Mouse (Mus musculus) intestine, embryonic 15.5 days (tissue): Measurements from ENCODE around the gene Baiap3. TPM values are rescaled to one million over a fixed set of nuclear protein-coding genes. Genes with fewer than 3 reads are reported as not detected.

Experiments used
- ATAC-seq: fragments of 200-750 bp; cut with Nextera tagmentation; 2 replicates; pipeline ENCODE4 v1.8.0; 2017; ENCODE audit warnings: moderate TSS enrichment, moderate library complexity
- H3K27ac ChIP-seq: fragments of 300-500 bp; sonication (generic); 2 replicates; pipeline ENCODE4 v1.5.1; 2015; ENCODE audit warnings: mild to moderate bottlenecking, inconsistent platforms
- H3K27me3 ChIP-seq: fragments of 300-500 bp; sonication (generic); replicated peaks from 2 replicates; pipeline ENCODE4 v1.6.1; 2015; ENCODE audit warnings: inconsistent platforms
- H3K36me3 ChIP-seq: fragments of 300-500 bp; sonication (generic); 2 replicates; pipeline ENCODE4 v1.6.1; 2015; ENCODE audit warnings: inconsistent platforms
- H3K4me1 ChIP-seq: fragments of 300-500 bp; sonication (generic); replicated peaks from 2 replicates; pipeline ENCODE4 v1.6.1; 2015; ENCODE audit warnings: inconsistent platforms
- H3K4me2 ChIP-seq: fragments of 300-500 bp; sonication (generic); replicated peaks from 2 replicates; pipeline ENCODE4 v1.6.1; 2015; ENCODE audit warnings: mild to moderate bottlenecking, inconsistent platforms
- H3K4me3 ChIP-seq: fragments of 300-500 bp; sonication (generic); replicated peaks from 2 replicates; pipeline ENCODE4 v1.5.1; 2015; ENCODE audit warnings: inconsistent platforms
- H3K9ac ChIP-seq: fragments of 300-500 bp; sonication (generic); 2 replicates; pipeline ENCODE4 v1.6.1; 2015; ENCODE audit warnings: inconsistent platforms
- H3K9me3 ChIP-seq: fragments of 300-500 bp; sonication (generic); 2 replicates; pipeline ENCODE4 v1.6.1; 2016; ENCODE audit warnings: inconsistent platforms
- WGBS: fragments of 180-500 bp; shearing (Covaris S2); methylation state at CpG from one replicate; pipeline ENCODE4 v1.1.7; 2015; 5-methylcytosine and 5-hydroxymethylcytosine counted together
- polyA plus RNA-seq: library from polyadenylated mRNA; unstranded; fragments of >200 nt; fragmentation: Nextera tagmentation; extraction: Ambion mirVana; gene quantifications from 2 replicates; pipeline ENCODE4 v1.2.1, GENCODE M21; 2015

The Baiap3 gene
- polyA plus RNA-seq, 1 experiment from 2014 or later, result 4.0 TPM

GRCm38 (mm10) chr17:25221821-25222503 is 34.2 kb downstream of the Baiap3 start:
- no peaks in the 10 kb centered on the region for H3K9me3 ChIP-seq
- peak; percentile 92 for ATAC-seq
- H3K27ac ChIP-seq, result no peak overlapping the region
- peak overlapping the region; percentile 44 for H3K9ac ChIP-seq
- peaks cover 6% of the 10 kb centered on the region for H3K4me1 ChIP-seq
- H3K4me2 ChIP-seq, result peak overlapping the region; percentile 77
- 2% methylated on average over 23 of the region's 30 CpGs for WGBS
- no peaks in the 10 kb centered on the region for H3K27me3 ChIP-seq
- H3K4me3 ChIP-seq, result peak overlapping the region; percentile 43
- 0 out of 2 replicates have a peak, but pooled peaks cover 2% of the 10 kb centered on the region for H3K36me3 ChIP-seq

DNA sequence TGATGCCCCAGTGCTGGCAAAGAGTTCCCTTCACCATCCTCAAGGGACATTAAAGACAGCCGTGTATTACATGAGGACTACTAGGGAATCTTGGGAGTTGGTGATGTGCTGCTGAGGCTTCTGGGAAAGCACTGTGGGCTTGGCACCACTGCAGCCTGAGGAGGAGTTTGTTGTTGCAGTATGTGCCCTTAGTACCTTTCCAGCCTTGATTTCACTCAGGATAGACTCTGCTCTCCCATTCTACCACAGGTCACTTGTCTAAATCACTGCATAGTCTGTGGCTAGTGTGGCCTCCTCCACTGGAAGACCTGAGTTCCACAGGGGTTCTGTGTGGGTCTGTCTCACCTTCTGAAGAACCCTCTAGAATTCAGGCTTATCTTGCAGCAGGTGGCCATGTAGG is 35.4 kb downstream of the Baiap3 start:
- Histone ChIP-seq H3K27me3 (no peaks in the 10 kb centered on the region), H3K4me3 (no peak overlapping the region), H3K9me3 (no peaks in the 10 kb centered on the region), H3K9ac (no peak overlapping the region), H3K36me3 (0 out of 2 replicates have a peak, but pooled peaks cover 2% of the 10 kb centered on the region), H3K4me1 (peaks cover 6% of the 10 kb centered on the region), H3K27ac (no peak overlapping the region), H3K4me2 (no peak overlapping the region)
- ATAC-seq, result no peak
- 88% methylated on average over 1 of the region's 1 CpGs for WGBS

DNA sequence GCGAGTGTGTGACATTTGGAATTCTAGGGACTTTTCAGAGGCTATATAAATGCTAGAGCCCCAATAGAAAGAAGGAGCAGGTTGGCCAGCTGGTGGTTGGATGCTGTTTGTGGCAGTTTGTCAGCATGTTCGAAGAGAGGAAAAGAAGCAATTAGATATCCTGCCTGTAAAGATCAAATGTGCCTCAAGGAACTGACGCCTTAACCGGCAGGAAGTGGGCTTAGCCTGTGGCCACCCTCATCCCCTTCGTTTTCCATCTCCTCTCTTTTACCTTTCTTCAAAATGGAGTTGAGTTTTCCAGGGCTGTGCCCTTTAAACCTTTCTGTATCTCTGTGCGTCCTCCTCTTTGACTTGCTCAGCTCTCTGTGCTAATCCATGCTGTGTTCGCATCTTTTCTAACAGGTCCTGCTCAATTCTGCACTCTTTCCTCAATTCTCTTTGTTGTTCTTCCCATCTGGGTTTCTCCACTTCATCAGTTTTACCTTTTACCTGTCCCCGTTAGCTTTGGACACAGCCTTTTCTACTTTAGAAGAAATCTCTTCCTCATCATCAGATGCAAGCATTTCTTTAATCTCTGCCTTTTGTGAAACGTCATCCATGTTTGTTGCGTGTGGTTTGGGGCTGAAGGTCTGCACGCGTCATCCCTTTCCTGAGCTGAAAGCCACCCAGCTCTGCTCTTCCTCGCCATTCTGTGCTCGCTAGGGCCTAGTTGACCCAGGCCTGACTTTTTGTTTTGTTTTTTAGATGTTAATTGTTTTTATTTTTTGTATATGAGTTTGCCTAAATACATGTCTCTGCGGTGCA is 36.5 kb downstream of the Baiap3 start:
- Histone ChIP-seq H3K27me3 (no peaks in the 10 kb centered on the region), H3K27ac (no peak overlapping the region), H3K4me1 (peaks cover 6% of the 10 kb centered on the region), H3K9me3 (no peaks in the 10 kb centered on the region), H3K9ac (no peak overlapping the region), H3K4me3 (no peak overlapping the region), H3K4me2 (no peak overlapping the region), H3K36me3 (0 out of 2 replicates have a peak, but pooled peaks cover 6% of the 10 kb centered on the region)
- ATAC-seq, result no peak
- 91% methylated on average over 15 of the region's 15 CpGs for WGBS

- no peak overlapping the region for H3K4me2 ChIP-seq
- no peak overlapping the region for H3K9ac ChIP-seq
- no peaks in the 10 kb centered on the region for H3K27me3 ChIP-seq
- no peaks in the 10 kb centered on the region for H3K9me3 ChIP-seq
- ATAC-seq, result no peak
- peaks cover 6% of the 10 kb centered on the region for H3K4me1 ChIP-seq
- H3K4me3 ChIP-seq, result no peak overlapping the region
- WGBS, result 91% methylated on average over 9 of the region's 9 CpGs
- H3K36me3 ChIP-seq, result peaks cover 6% of the 10 kb centered on the region; the same call in 1 of the 2 replicates
- no peak overlapping the region for H3K27ac ChIP-seq
Observed at GRCm38 (mm10) chr17:25218967-25219366, 37.2 kb downstream of the Baiap3 start.

- H3K9ac ChIP-seq, result no peak overlapping the region
- H3K9me3 ChIP-seq, result no peaks in the 10 kb centered on the region
- no peak for ATAC-seq
- H3K4me2 ChIP-seq, result no peak overlapping the region
- no peak overlapping the region for H3K27ac ChIP-seq
- H3K27me3 ChIP-seq, result no peaks in the 10 kb centered on the region
- H3K4me3 ChIP-seq, result no peak overlapping the region
- 79% methylated on average over 3 of the region's 3 CpGs for WGBS
- H3K4me1 ChIP-seq, result no peaks in the 10 kb centered on the region
- H3K36me3 ChIP-seq, result peaks cover 9% of the 10 kb centered on the region
Observed at GRCm38 (mm10) chr17:25215431-25215830, 40.7 kb downstream of the Baiap3 start.

DNA sequence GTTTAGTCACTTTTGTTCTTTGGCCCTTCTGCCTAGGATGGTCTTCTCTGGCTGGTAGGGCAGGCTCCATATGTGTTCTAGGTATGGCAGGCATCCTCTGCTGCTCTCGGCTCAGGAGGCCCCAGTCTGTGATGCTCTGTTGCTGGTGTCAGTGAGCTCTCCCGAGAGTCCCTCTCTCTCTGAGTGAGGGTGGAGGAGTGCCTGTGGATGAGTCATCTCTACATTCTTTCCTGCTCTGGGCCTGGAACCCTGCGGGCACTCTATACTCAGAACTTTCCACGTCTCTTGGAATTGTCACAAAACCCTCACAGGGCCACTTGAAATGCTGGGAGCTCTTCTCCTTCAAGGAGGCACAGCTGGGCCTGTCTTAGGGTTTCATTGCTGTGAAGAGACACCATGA is 44.5 kb downstream of the Baiap3 start:
- Histone ChIP-seq H3K9me3 (no peaks in the 10 kb centered on the region), H3K27me3 (no peaks in the 10 kb centered on the region), H3K9ac (no peak overlapping the region), H3K27ac (no peak overlapping the region), H3K4me2 (no peak overlapping the region), H3K4me3 (no peak overlapping the region), H3K4me1 (no peaks in the 10 kb centered on the region), H3K36me3 (peaks cover 23% of the 10 kb centered on the region)
- WGBS, result 85% methylated on average over 4 of the region's 4 CpGs
- no peak for ATAC-seq

DNA sequence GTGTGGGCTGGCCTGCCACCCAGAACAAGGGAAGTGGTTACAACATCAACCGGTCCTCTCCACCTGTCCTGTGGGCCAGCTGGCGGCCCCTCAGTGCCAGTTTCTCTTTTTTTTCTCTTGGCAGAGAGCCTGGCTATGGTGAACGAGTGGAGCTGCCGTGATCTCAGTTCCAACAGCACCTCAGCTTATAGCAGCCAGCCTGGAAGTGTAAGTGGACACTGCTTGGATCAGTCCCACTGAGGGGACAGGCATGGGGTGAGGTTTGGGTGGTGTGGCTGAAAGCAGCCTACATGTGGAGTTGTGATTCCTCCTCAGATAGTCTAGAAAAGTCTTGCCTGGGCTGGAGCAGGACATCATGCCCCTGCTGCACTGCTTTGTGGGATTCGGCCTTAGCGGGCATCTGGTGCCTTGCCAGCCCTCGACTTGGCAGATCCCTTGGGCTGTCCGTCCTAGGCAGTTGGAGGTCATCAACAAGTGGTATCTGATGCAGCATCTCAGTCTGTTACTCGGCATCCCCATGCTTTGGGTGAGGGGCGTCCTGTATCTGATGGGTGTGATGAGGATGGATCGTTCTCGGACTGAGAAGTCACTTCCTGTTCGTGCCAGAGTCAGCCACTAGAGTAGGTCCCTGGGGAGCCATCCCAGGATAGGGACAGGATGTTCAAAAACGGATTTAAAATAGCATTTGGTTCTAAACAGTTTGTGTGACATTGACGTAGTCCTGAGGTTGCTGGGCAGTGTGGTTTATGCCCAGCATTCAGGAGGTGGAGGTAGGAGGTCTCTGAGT is 45.3 kb downstream of the Baiap3 start:
- WGBS, result 82% methylated on average over 15 of the region's 15 CpGs
- H3K27ac ChIP-seq, result no peak overlapping the region
- no peaks in the 10 kb centered on the region for H3K4me1 ChIP-seq
- H3K4me2 ChIP-seq, result no peak overlapping the region
- H3K9me3 ChIP-seq, result no peaks in the 10 kb centered on the region
- no peak for ATAC-seq
- peaks cover 26% of the 10 kb centered on the region for H3K36me3 ChIP-seq
- H3K27me3 ChIP-seq, result no peaks in the 10 kb centered on the region
- no peak overlapping the region for H3K4me3 ChIP-seq
- no peak overlapping the region for H3K9ac ChIP-seq

DNA sequence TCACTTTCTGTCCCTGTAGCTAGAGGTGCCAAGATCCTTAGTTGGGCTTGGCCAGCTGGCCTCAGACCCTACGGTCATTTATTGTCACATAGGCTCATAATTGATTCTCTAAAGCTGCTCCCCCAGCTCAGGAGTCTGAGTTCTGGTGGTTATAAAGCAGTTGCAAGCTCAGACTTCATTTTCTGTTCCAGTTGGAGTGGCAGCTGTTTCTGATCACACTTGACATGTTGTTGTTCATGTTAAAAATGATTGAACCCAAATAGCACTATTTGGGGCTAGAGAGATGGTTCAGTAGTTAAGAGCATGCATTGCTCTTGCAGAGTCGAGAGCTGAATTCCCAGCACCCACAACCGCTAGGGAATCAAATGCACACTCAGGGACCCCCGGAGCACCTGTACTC is 46.2 kb downstream of the Baiap3 start:
- H3K9ac ChIP-seq, result no peak overlapping the region
- no peaks in the 10 kb centered on the region for H3K27me3 ChIP-seq
- H3K36me3 ChIP-seq, result peaks cover 30% of the 10 kb centered on the region
- H3K4me3 ChIP-seq, result no peak overlapping the region
- no peaks in the 10 kb centered on the region for H3K9me3 ChIP-seq
- 84% methylated on average over 4 of the region's 4 CpGs for WGBS
- no peaks in the 10 kb centered on the region for H3K4me1 ChIP-seq
- ATAC-seq, result no peak
- H3K27ac ChIP-seq, result no peak overlapping the region
- no peak overlapping the region for H3K4me2 ChIP-seq

- Histone ChIP-seq H3K9ac (no peak overlapping the region), H3K27ac (no peak overlapping the region), H3K4me1 (no peaks in the 10 kb centered on the region), H3K4me3 (no peak overlapping the region), H3K36me3 (peaks cover 26% of the 10 kb centered on the region), H3K9me3 (no peaks in the 10 kb centered on the region), H3K4me2 (no peak overlapping the region), H3K27me3 (no peaks in the 10 kb centered on the region)
- ATAC-seq, result no peak
- WGBS, result 90% methylated on average over 4 of the region's 4 CpGs
Observed at GRCm38 (mm10) chr17:25202401-25202800, 53.8 kb downstream of the Baiap3 start.

Other genes starting within 250 kb of the Baiap3 start
- gene Cramp1l, start 240.6 kb downstream of the Baiap3 start, polyA plus RNA-seq, result 5.2 and 5.3 TPM in 2 replicates
- gene Ift140, start 240.3 kb downstream of the Baiap3 start, polyA plus RNA-seq, result 12.3 and 14.8 TPM in 2 replicates
- gene Tmem204, start 172.8 kb downstream of the Baiap3 start, polyA plus RNA-seq, result 22.8 and 23.2 TPM in 2 replicates
- gene Telo2, start 140.4 kb downstream of the Baiap3 start, polyA plus RNA-seq, result 34.0 and 39.3 TPM in 2 replicates
- gene Ptx4, start 135.6 kb downstream of the Baiap3 start, polyA plus RNA-seq, result 0.15 and 0.25 TPM in 2 replicates
- 20.3 and 20.4 TPM in 2 replicates for gene Clcn7, start 123.0 kb downstream of the Baiap3 start, polyA plus RNA-seq
- gene Ccdc154, start 93.9 kb downstream of the Baiap3 start, polyA plus RNA-seq, result 0.16 and 0.19 TPM in 2 replicates
- gene Gm38655, start 80.9 kb downstream of the Baiap3 start, polyA plus RNA-seq, result 1.2 and 1.7 TPM in 2 replicates
- 37.4 and 39.5 TPM in 2 replicates for gene BC003965, start 71.8 kb downstream of the Baiap3 start, polyA plus RNA-seq
- 6.0 and 6.6 TPM in 2 replicates for gene Unkl, start 68.0 kb downstream of the Baiap3 start, polyA plus RNA-seq
- gene Gnptg, start 16.2 kb downstream of the Baiap3 start, polyA plus RNA-seq, result 40.6 and 42.7 TPM in 2 replicates
- gene Tsr3, start 16.2 kb downstream of the Baiap3 start, polyA plus RNA-seq, result 37.7 and 38.5 TPM in 2 replicates
- gene Ube2i, start 18.3 kb upstream of the Baiap3 start, polyA plus RNA-seq, result 490 and 556 TPM in 2 replicates
- gene Prss34, start 42.0 kb upstream of the Baiap3 start, polyA plus RNA-seq, result 0.62 TPM in 1 of 2 replicates, not detected in the other
- gene Prss28, start 52.3 kb upstream of the Baiap3 start, polyA plus RNA-seq, result not detected in 2 replicates
- gene Prss29, start 62.3 kb upstream of the Baiap3 start, polyA plus RNA-seq, result not detected in 2 replicates
- gene Tpsab1, start 89.2 kb upstream of the Baiap3 start, polyA plus RNA-seq, result not detected in 2 replicates
- 1.9 TPM in 2 replicates for gene Tpsb2, start 109.9 kb upstream of the Baiap3 start, polyA plus RNA-seq
- gene Tpsg1, start 112.9 kb upstream of the Baiap3 start, polyA plus RNA-seq, result 14.3 and 17.6 TPM in 2 replicates
- 4.3 and 4.6 TPM in 2 replicates for gene Cacna1h, start 177.4 kb upstream of the Baiap3 start, polyA plus RNA-seq
- gene Tekt4, start 198.3 kb upstream of the Baiap3 start, polyA plus RNA-seq, result not detected in 2 replicates
- 0.49 and 0.73 TPM in 2 replicates for gene Sstr5, start 240.9 kb upstream of the Baiap3 start, polyA plus RNA-seq